Mouse (Mus musculus) erythroblast, embryonic 14.5 days (primary cell): Measurements from ENCODE around the gene Scn8a.

Source experiments
- GATA1 ChIP-seq: IDR thresholded peaks from 2 replicates; pipeline ENCODE4 v1.6.1; 2012; ENCODE audit warnings: low read length, inconsistent platforms, mixed read lengths
- TAL1 ChIP-seq: IDR thresholded peaks from 3 replicates; pipeline ENCODE4 v1.6.1; 2012; ENCODE audit warnings: low read length, inconsistent platforms, mixed read lengths

- TF ChIP-seq GATA1 (no peak), TAL1 (no peak)
Observed at GRCm38 (mm10) chr15:100829775-100830174, 39.9 kb upstream of the Scn8a start.
